In genomic region chr4:45529201-45529985, GRCm38 (mm10) we compare ENCODE assay signal across 8 mouse cellular contexts. TPM values are rescaled to one million over a fixed set of nuclear protein-coding genes. Genes with fewer than 3 reads are reported as not detected.
DNase-seq lines count a peak whose midpoint lies in the region; ATAC-seq and TF ChIP-seq lines count a peak whose summit lies in the region.

No protein-coding gene starts in this region.

- ATAC-seq in erythroid progenitor cell, adult 5-6 weeks (replicated peaks; ENCODE audit: low FRiP score, poor library complexity, severe bottlenecking), result peak; percentile 43
- ATAC-seq in kidney, embryonic 14.5 days (ENCODE audit: low FRiP score, low TSS enrichment), result no peak
- ATAC-seq in midbrain, embryonic 15.5 days (replicated peaks), result 0 out of 2 replicates have a peak, but pooled peaks have one; percentile 7
- no peak for ATAC-seq in granulocyte monocyte progenitor cell, adult 5-6 weeks (replicated peaks; ENCODE audit: poor library complexity, severe bottlenecking)

- H3K4me3 ChIP-seq in E14TG2a.4 (replicated peaks; ENCODE audit: low read length), result peak overlapping the region; percentile 91
- peak overlapping the region; percentile 77 for H3K4me3 ChIP-seq in kidney, embryonic 14.5 days (ENCODE audit: low read length)
- H3K4me3 ChIP-seq in midbrain, embryonic 15.5 days, result peak overlapping the region; percentile 79

- peaks cover 9% of the 10 kb centered on the region for H3K36me3 ChIP-seq in E14TG2a.4 (ENCODE audit: insufficient read depth, low read length)
- no peaks in the 10 kb centered on the region for H3K36me3 ChIP-seq in kidney, embryonic 14.5 days (ENCODE audit: control insufficient read depth, insufficient read depth, low read length)
- no peaks in the 10 kb centered on the region for H3K36me3 ChIP-seq in midbrain, embryonic 15.5 days (replicated peaks)

- peak overlapping the region; percentile 99 for H3K4me2 ChIP-seq in kidney, embryonic 14.5 days (replicated peaks; ENCODE audit: low read depth, low read length)
- H3K4me2 ChIP-seq in midbrain, embryonic 15.5 days, result peak overlapping the region; percentile 95

- WGBS in kidney, embryonic 14.5 days, result under 1% methylated on average over 70 of the region's 71 CpGs
- WGBS in midbrain, embryonic 15.5 days, result under 1% methylated on average over 63 of the region's 71 CpGs

- H3K9me3 ChIP-seq in E14TG2a.4 (ENCODE audit: low read length), result no peaks in the 10 kb centered on the region
- no peaks in the 10 kb centered on the region for H3K9me3 ChIP-seq in kidney, embryonic 14.5 days (ENCODE audit: control insufficient read depth, low read length)
- no peaks in the 10 kb centered on the region for H3K9me3 ChIP-seq in midbrain, embryonic 15.5 days

- H3K9ac ChIP-seq in kidney, embryonic 14.5 days (ENCODE audit: low read depth, low read length), result peak overlapping the region; percentile 89
- H3K9ac ChIP-seq in midbrain, embryonic 15.5 days, result peak overlapping the region; percentile 65

- H3K27me3 ChIP-seq in E14TG2a.4 (ENCODE audit: insufficient read depth, low read length), result peaks cover 24% of the 10 kb centered on the region
- no peaks in the 10 kb centered on the region for H3K27me3 ChIP-seq in kidney, embryonic 14.5 days (ENCODE audit: control insufficient read depth, insufficient read depth, low read length)
- peaks cover 7% of the 10 kb centered on the region; the same call in 1 of the 2 replicates for H3K27me3 ChIP-seq in midbrain, embryonic 15.5 days (replicated peaks)

- no peak for TF ChIP-seq CTCF in E14TG2a.4 (conservative IDR thresholded peaks at IDR 0.05; ENCODE audit: low read length)

- H3K4me1 ChIP-seq in E14TG2a.4 (replicated peaks; ENCODE audit: low read depth, low read length), result peaks cover 66% of the 10 kb centered on the region
- peaks cover 43% of the 10 kb centered on the region for H3K4me1 ChIP-seq in kidney, embryonic 14.5 days (ENCODE audit: control insufficient read depth, insufficient read depth, low read length)
- peaks cover 43% of the 10 kb centered on the region for H3K4me1 ChIP-seq in midbrain, embryonic 15.5 days

- peak overlapping the region; percentile 24; the same call in 1 of the 2 replicates for H3K27ac ChIP-seq in kidney, embryonic 14.5 days (ENCODE audit: low read depth, low read length)
- H3K27ac ChIP-seq in midbrain, embryonic 15.5 days, result peak overlapping the region; percentile 87

- peak; percentile 37 for DNase-seq in embryo, embryonic 10 days (ENCODE audit: low spot score)
- DNase-seq in embryo, embryonic 11 days, result no peak
- no peak for DNase-seq in layer of hippocampus, postnatal 14 days (ENCODE audit: low spot score in 2 of 2)

RNA-seq across cellular contexts. Expression of gene Shb, which starts 2.9 kb away (rescaled TPM):
- 1.3 TPM in 1 of 2 replicates, not detected in the other for total RNA-seq in erythroid progenitor cell, adult 5-6 weeks (2015; ENCODE audit: low replicate concordance)
- total RNA-seq in erythroid progenitor cell, adult 5-6 weeks (2017; ENCODE audit: low replicate concordance), result 1.5 and 6.5 TPM in 2 replicates
- 6.0 and 6.1 TPM in 2 replicates for polyA plus RNA-seq in kidney, embryonic 14.5 days (2014; fragmentation: Nextera tagmentation; extraction: Ambion mirVana)
- polyA plus RNA-seq in midbrain, embryonic 15.5 days (2015; fragmentation: Nextera tagmentation; extraction: Ambion mirVana), result 6.3 and 6.7 TPM in 2 replicates
- total RNA-seq in granulocyte monocyte progenitor cell, adult 5-6 weeks (2014; fragmentation: Nextera tagmentation), result 0.49 and 1.1 TPM in 2 replicates
- 0.72 and 2.2 TPM in 2 replicates for total RNA-seq in granulocyte monocyte progenitor cell, adult 5-6 weeks (2017)
- 10 to 100 TPM; 21.5 to 24.9 TPM for total RNA-seq in layer of hippocampus, postnatal 14 days (2021)

Comparison
In these comparisons a context has a peak if more than half of its experiments do, and no peak if none do; other contexts are left out.
1. ATAC-seq: peak in erythroid progenitor cell, adult 5-6 weeks (single experiment) and midbrain, embryonic 15.5 days (single experiment); none in kidney, embryonic 14.5 days (single experiment) and granulocyte monocyte progenitor cell, adult 5-6 weeks (single experiment).
2. Peak in every context shown above with its lines, with median percentiles within 50 percentile points of each other: H3K4me3 ChIP-seq.